Mouse (Mus musculus): Measurements from ENCODE around the gene Gm14412. TPM values are rescaled to one million over a fixed set of nuclear protein-coding genes. Genes with fewer than 3 reads are reported as not detected.
"Not testable (repeated sequence)": the region's sequence is repeated elsewhere in the genome, so short reads cannot be mapped to it uniquely, and the experiment has no call there.

Gene Gm14412
- 0.55 and 0.67 TPM in 2 replicates for polyA plus RNA-seq (2014; fragmentation: Nextera tagmentation; extraction: Ambion mirVana)

- not testable (repeated sequence) for H3K27ac ChIP-seq (ENCODE audit: low read depth); H3K9me3 ChIP-seq (ENCODE audit: control insufficient read depth, low read length); H3K36me3 ChIP-seq (ENCODE audit: control insufficient read depth, insufficient read depth, low read length); ATAC-seq (replicated peaks; ENCODE audit: low FRiP score, low TSS enrichment, low read depth); DNase-seq (ENCODE audit: low spot score); H3K9ac ChIP-seq (ENCODE audit: low read length); H3K4me1 ChIP-seq (replicated peaks; ENCODE audit: control insufficient read depth, insufficient read depth, low read length); H3K27me3 ChIP-seq (replicated peaks; ENCODE audit: control insufficient read depth, insufficient read depth, low read length); H3K4me2 ChIP-seq (ENCODE audit: low read length); H3K4me3 ChIP-seq (ENCODE audit: low read depth, low read length)
- WGBS, result 89% methylated on average over 2 of the region's 2 CpGs
These were observed at the start of gene Gm14412 for GRCm38 (mm10) chr2:177324257-177324733. Gene Gm14412 (minus strand): TSS chr2:177324307.

- ATAC-seq (replicated peaks; ENCODE audit: low FRiP score, low TSS enrichment, low read depth); H3K4me2 ChIP-seq (ENCODE audit: low read length); H3K36me3 ChIP-seq (ENCODE audit: control insufficient read depth, insufficient read depth, low read length); H3K4me3 ChIP-seq (ENCODE audit: low read depth, low read length); DNase-seq (ENCODE audit: low spot score); H3K27me3 ChIP-seq (replicated peaks; ENCODE audit: control insufficient read depth, insufficient read depth, low read length); H3K9me3 ChIP-seq (ENCODE audit: control insufficient read depth, low read length); H3K4me1 ChIP-seq (replicated peaks; ENCODE audit: control insufficient read depth, insufficient read depth, low read length); H3K9ac ChIP-seq (ENCODE audit: low read length); H3K27ac ChIP-seq (ENCODE audit: low read depth): not testable (repeated sequence)
- 65% methylated on average over 4 of the region's 4 CpGs for WGBS
These were observed 5.7 kb upstream of the Gm14412 start for GRCm38 (mm10) chr2:177329661-177330292.

- not testable (repeated sequence) for H3K4me2 ChIP-seq (ENCODE audit: low read length); DNase-seq (ENCODE audit: low spot score); H3K4me3 ChIP-seq (ENCODE audit: low read depth, low read length); H3K27me3 ChIP-seq (replicated peaks; ENCODE audit: control insufficient read depth, insufficient read depth, low read length); H3K4me1 ChIP-seq (replicated peaks; ENCODE audit: control insufficient read depth, insufficient read depth, low read length); ATAC-seq (replicated peaks; ENCODE audit: low FRiP score, low TSS enrichment, low read depth); H3K27ac ChIP-seq (ENCODE audit: low read depth); H3K9me3 ChIP-seq (ENCODE audit: control insufficient read depth, low read length); H3K9ac ChIP-seq (ENCODE audit: low read length); H3K36me3 ChIP-seq (ENCODE audit: control insufficient read depth, insufficient read depth, low read length)
These were observed 2.7 kb downstream of the Gm14412 start for GRCm38 (mm10) chr2:177321361-177321760.

DNA sequence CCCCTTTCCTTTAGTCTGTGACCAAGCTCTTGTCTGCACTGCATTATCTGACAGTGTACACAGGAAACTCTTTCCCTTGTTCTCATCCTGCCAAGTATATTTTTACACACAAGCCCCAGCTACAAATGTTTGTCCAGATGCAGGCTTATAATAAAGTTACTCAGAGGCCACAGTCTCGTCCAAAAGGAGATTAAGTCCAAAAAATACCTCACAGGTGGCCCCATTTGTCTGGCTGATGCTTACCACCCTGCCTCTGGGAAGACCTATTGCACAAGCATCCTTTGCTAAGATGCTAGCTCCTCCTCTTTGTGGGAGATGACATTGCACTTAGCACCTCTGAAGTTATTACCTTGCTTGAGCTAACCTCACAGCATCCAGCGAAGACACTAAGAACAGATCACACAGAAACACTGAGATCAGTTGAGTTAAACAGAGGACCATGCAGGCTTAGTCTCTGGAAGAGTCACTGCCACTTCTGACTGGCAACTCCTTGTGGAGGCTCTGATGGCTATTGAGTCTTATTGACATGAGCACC lies 3.3 kb downstream of the Gm14412 start:
- not testable (repeated sequence) for ATAC-seq (replicated peaks; ENCODE audit: low FRiP score, low TSS enrichment, low read depth); H3K36me3 ChIP-seq (ENCODE audit: control insufficient read depth, insufficient read depth, low read length); DNase-seq (ENCODE audit: low spot score); H3K4me3 ChIP-seq (ENCODE audit: low read depth, low read length); H3K9ac ChIP-seq (ENCODE audit: low read length); H3K4me1 ChIP-seq (replicated peaks; ENCODE audit: control insufficient read depth, insufficient read depth, low read length); H3K9me3 ChIP-seq (ENCODE audit: control insufficient read depth, low read length); H3K4me2 ChIP-seq (ENCODE audit: low read length); H3K27ac ChIP-seq (ENCODE audit: low read depth); H3K27me3 ChIP-seq (replicated peaks; ENCODE audit: control insufficient read depth, insufficient read depth, low read length)
- 49% methylated on average over 2 of the region's 2 CpGs for WGBS

GRCm38 (mm10) chr2:177318996-177319395 lies 5.1 kb downstream of the Gm14412 start:
- DNase-seq (ENCODE audit: low spot score) (no peak), ATAC-seq (replicated peaks; ENCODE audit: low FRiP score, low TSS enrichment, low read depth) (no peak)
- WGBS, result 75% methylated on average over 1 of the region's 1 CpGs
- Histone ChIP-seq H3K4me3 (ENCODE audit: low read depth, low read length) (no peak overlapping the region), H3K27ac (ENCODE audit: low read depth) (no peak overlapping the region), H3K27me3 (replicated peaks; ENCODE audit: control insufficient read depth, insufficient read depth, low read length) (no peaks in the 10 kb centered on the region), H3K36me3 (ENCODE audit: control insufficient read depth, insufficient read depth, low read length) (no peaks in the 10 kb centered on the region), H3K4me2 (ENCODE audit: low read length) (no peak overlapping the region), H3K9ac (ENCODE audit: low read length) (no peak overlapping the region), H3K4me1 (replicated peaks; ENCODE audit: control insufficient read depth, insufficient read depth, low read length) (no peaks in the 10 kb centered on the region), H3K9me3 (ENCODE audit: control insufficient read depth, low read length) (peaks cover 4% of the 10 kb centered on the region; the same call in 1 of the 2 replicates)

DNA sequence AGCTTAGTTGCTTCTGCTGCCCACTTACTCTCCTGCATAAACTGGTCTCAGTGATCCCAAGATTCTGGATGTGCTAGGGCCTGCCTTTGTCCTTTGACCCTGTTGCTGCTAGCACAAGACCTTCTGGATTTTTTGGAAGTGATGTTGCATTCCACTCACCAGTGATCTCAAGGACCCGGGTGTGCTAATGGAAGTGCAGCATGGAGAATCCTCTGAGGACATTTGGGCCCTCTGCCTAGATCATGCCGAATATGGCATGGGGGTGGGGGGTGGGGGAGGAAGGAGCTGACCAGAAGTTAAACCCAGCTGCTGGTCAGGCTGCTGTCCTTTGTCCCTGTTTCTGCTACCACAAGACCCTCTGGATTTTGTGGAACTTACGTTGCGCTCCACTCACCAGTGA lies 14.5 kb downstream of the Gm14412 start:
- ATAC-seq (replicated peaks; ENCODE audit: low FRiP score, low TSS enrichment, low read depth); H3K4me1 ChIP-seq (replicated peaks; ENCODE audit: control insufficient read depth, insufficient read depth, low read length); H3K4me3 ChIP-seq (ENCODE audit: low read depth, low read length); H3K9ac ChIP-seq (ENCODE audit: low read length); H3K36me3 ChIP-seq (ENCODE audit: control insufficient read depth, insufficient read depth, low read length); H3K27me3 ChIP-seq (replicated peaks; ENCODE audit: control insufficient read depth, insufficient read depth, low read length); H3K9me3 ChIP-seq (ENCODE audit: control insufficient read depth, low read length); H3K4me2 ChIP-seq (ENCODE audit: low read length); H3K27ac ChIP-seq (ENCODE audit: low read depth); DNase-seq (ENCODE audit: low spot score): not testable (repeated sequence)
- WGBS, result 86% methylated on average over 4 of the region's 4 CpGs

DNA sequence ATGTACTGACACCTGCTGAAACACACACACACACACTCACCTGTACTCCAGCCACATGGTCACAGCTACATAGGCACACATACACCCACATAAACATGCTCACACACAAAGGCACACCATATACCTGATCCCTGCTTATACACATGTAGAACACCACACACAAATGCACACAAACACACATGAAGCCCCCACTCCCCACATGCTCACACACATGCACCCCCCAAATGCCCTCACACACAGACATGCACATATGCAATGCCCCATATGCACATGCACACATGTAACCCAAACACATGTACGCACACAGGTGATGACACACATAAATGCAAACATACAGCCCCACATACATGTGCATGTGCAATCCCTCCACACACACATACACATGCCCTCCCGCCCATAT lies 19.1 kb downstream of the Gm14412 start:
- not testable (repeated sequence) for ATAC-seq (replicated peaks; ENCODE audit: low FRiP score, low TSS enrichment, low read depth); H3K4me3 ChIP-seq (ENCODE audit: low read depth, low read length); H3K4me2 ChIP-seq (ENCODE audit: low read length); H3K9ac ChIP-seq (ENCODE audit: low read length); H3K27ac ChIP-seq (ENCODE audit: low read depth); H3K27me3 ChIP-seq (replicated peaks; ENCODE audit: control insufficient read depth, insufficient read depth, low read length); DNase-seq (ENCODE audit: low spot score); H3K4me1 ChIP-seq (replicated peaks; ENCODE audit: control insufficient read depth, insufficient read depth, low read length); H3K9me3 ChIP-seq (ENCODE audit: control insufficient read depth, low read length); H3K36me3 ChIP-seq (ENCODE audit: control insufficient read depth, insufficient read depth, low read length)
- no CpG with 5 or more reads among the region's 2 CpGs for WGBS

- not testable (repeated sequence) for H3K27ac ChIP-seq (ENCODE audit: low read depth); H3K4me3 ChIP-seq (ENCODE audit: low read depth, low read length); H3K9ac ChIP-seq (ENCODE audit: low read length); DNase-seq (ENCODE audit: low spot score); H3K27me3 ChIP-seq (replicated peaks; ENCODE audit: control insufficient read depth, insufficient read depth, low read length); H3K9me3 ChIP-seq (ENCODE audit: control insufficient read depth, low read length); H3K4me1 ChIP-seq (replicated peaks; ENCODE audit: control insufficient read depth, insufficient read depth, low read length); H3K4me2 ChIP-seq (ENCODE audit: low read length); ATAC-seq (replicated peaks; ENCODE audit: low FRiP score, low TSS enrichment, low read depth); H3K36me3 ChIP-seq (ENCODE audit: control insufficient read depth, insufficient read depth, low read length)
- WGBS, result 27% methylated on average over 3 of the region's 3 CpGs
These were observed 40.4 kb downstream of the Gm14412 start for GRCm38 (mm10) chr2:177283701-177284100.

GRCm38 (mm10) chr2:177277754-177278153 lies 46.4 kb downstream of the Gm14412 start:
- not testable (repeated sequence) for DNase-seq (ENCODE audit: low spot score); H3K4me2 ChIP-seq (ENCODE audit: low read length); ATAC-seq (replicated peaks; ENCODE audit: low FRiP score, low TSS enrichment, low read depth); H3K9me3 ChIP-seq (ENCODE audit: control insufficient read depth, low read length); H3K27ac ChIP-seq (ENCODE audit: low read depth); H3K36me3 ChIP-seq (ENCODE audit: control insufficient read depth, insufficient read depth, low read length); H3K27me3 ChIP-seq (replicated peaks; ENCODE audit: control insufficient read depth, insufficient read depth, low read length); H3K9ac ChIP-seq (ENCODE audit: low read length); H3K4me1 ChIP-seq (replicated peaks; ENCODE audit: control insufficient read depth, insufficient read depth, low read length); H3K4me3 ChIP-seq (ENCODE audit: low read depth, low read length)
- WGBS, result 87% methylated on average over 2 of the region's 2 CpGs

Data from intestine, embryonic 14.5 days (tissue).